Mouse (Mus musculus) mature B cell (primary cell): Measurements from ENCODE around the gene Wdr95.

ENCODE experiments used
- in situ Hi-C: fragments of 300-500 bp; cut with MboI; formaldehyde crosslinking; loops from 2 replicates; pipeline ENCODE4 v1.14.3; 2019

Gene Wdr95

DNA sequence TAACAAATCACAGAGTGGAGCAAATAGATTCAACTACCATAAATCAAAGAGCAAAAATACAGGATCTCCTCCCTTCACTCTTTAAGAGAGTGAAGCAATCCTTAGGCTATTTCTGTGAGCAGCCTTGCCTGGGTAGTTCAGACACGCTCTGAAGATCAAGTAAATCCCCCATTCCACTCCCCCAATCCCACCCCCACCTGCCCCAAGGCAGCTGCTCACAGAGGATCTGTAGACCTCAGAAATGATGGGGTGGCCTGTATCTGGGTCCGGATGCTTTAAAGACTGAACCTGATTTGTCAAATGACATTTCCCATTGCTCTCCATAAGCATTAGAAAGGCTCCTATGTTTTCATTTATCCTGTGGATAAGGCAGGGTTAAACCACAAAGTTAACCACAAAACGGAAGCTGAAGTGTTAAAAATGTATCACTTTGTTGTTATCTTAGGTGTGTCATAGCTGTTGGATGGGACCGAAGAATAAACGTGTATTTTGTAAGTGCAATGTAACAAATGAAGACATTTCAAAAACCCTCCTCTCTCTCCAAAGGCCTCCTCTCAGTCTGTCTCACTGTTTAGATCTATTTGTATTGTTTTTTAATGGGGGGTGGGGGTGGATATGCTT, 54.3 kb downstream of the Wdr95 start:
- in situ Hi-C loops: no loop called here

DNA sequence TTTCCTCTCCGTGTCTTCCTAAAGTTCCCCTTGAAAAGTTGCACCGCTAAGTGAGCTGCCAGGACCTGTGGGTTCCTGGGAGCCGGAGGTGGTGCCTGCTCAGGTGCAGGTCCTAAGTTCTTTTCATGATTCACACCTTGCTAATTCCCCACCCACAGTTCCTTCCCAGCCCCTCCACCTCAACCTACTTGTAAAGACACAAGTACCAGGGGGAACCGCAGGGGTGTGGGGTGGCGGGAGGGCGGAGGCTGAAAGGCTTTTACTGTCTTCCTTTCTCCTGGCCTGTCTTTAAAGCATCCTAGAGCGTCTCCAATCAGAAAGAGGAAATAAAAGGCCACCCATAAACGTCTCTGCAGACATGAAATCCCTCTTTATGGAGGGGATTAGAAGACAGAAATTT, 55.0 kb downstream of the Wdr95 start:
- in situ Hi-C loops: no loop called here

DNA sequence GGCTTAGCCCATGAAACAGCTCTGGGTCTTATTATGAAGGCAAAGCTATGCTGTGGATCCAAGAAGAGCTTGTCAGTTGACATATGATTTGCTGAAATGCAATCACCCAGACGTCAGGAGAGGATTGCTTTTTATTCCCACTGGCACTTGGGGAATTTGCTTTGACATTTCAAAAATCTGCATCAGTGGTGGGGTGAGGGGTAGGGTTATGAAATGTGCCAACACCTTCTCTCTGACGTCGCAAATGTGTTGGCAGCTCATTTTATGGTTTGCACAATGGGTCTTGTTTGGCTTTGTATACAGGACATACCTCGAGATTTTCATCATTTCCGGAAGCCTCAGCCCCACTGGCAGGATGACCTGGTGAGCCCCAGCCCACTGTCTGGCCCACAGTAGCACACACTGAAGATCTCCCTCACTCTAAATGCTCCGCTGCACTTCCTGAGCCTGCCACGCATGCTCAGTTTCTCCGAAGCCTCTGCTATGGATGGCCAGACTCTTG, 55.7 kb downstream of the Wdr95 start:
- in situ Hi-C loops: no loop called here

DNA sequence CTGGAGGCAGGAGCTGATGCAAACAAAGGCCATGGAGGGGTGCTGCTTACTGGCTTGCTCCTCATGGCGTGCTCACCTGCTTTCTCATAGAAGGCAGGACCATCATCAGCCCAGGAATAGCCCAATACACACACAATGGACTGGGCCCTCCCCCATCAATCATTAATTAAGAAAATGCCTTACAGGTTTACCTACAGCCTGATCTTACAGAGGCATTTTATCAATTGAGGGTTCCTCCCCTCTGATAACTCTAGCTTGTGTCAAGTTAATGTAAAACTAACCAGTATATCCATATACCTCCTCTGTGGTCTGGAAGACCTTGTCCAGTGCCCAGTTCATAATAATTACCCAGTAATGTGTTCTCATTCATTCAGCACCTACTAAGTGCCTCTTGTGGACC, 56.8 kb downstream of the Wdr95 start:
- in situ Hi-C loops: no loop called here

DNA sequence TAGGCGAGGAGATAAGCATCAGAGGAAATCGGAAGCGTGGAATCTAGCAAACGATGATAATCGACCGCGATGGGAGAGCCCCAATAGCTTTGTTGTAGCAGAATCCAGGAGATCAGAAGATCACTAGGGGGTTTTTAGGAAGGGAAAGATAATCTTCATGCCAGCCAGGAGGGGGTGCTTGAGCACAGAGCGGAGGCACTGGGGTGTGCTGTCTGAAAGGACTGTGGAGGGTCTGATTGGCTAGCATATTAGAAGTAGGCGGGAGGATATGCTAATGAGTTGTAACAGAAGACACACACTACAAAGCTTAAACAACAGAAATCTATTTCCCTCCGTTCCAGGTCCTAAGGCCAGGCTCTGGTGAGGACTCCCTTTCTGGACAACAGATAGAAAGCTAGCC, 57.4 kb downstream of the Wdr95 start:
- in situ Hi-C loops: no loop called here

DNA sequence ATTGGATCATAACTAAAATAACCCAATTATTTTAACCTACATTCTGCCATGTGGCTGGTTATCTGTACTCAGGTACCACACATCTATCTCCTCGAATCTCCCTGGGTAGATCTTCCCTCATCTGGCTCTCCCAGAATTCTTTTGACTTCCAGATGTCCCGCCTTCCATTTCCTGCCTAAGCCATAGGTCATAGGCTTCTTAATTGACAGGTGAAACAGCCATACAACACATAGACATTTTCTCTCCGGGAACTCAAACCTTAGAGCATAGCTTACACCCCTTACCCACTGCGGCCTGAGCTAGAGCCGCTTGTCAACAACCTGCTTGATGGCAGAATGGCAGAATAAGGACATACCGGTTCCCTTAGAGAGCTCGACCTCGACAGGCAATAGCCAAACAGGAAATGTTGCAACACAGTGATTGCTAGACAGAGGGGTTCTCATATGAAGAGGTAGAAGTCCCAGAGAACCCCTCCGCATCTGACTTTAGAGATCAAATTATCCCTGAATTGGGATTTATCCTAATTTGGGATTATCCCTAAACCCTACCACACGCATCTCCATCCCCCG, 58.9 kb downstream of the Wdr95 start:
- in situ Hi-C loops: no loop called here

DNA sequence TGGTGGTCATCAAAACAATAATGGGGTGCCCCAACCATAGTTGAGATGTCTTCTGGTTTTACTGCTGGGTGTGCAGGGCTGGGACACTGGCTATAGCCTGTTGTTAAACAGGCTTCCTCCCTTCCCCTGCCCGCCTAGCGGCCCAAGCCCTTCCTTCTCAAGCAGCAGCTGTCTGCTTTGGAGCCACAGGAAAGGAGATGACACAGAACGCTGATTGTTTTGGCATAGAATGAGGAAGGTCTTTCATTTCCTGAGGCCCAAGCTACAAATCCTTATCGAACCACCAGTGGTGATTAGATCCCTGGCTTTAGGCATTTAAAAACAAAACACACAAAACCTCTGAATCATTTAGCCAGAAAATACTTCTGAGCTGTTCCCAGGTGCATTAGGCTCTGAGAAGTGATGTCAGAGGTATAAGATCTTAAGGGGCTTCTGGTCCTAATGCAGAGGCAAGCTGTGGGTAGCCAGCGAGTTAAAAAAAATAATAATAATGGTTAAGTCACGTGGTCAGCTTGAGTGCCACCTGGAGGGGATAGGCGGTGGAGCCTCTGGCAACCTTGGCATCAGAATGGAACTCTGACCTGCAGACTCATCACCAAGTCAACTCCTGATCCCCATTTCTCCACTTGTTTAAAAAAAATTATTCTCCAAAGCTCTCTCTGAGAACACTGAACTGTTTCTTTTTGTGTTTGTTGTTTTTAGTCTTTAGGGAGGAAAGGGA, 60.5 kb downstream of the Wdr95 start:
- in situ Hi-C loops: no loop called here

DNA sequence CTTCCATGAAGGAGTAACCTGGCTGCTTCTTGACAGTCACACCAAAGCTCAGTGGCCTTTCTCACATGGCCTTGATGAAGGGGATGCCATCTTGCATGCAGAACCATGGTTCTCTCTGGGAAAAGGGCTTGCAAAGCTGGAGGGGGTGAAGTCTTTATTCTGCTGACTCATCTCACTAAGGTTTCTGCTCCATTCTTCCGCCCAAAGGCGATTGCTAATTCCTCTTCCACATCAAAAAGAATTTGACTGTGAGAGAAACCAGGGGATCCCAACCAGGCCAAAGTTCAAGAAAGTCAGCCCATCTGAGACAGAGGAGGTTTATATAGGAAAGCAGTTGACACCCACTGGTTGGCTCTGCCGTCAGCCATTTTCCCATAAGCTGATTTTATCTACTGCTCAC, 61.5 kb downstream of the Wdr95 start:
- in situ Hi-C loops: no loop called here

DNA sequence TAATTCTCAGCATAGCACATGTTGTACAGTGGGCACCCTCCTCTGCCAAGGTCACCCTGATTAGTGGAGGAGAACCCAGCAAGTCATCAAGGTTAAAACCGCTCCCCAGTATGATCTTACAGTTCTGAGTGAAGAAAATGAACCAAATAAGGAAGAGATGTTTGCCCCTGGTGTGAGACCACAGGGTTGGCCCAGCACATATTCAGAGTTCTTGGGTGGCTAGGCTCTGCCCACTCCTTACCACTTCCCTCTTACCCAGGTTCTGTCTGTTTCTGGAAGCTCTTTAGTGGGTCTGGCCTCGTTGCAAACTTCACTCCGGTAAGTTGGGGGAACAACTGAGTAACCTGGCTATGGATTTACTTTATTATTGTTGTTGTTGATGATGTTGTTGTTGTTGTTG, 65.7 kb downstream of the Wdr95 start:
- in situ Hi-C loops: no loop called here

DNA sequence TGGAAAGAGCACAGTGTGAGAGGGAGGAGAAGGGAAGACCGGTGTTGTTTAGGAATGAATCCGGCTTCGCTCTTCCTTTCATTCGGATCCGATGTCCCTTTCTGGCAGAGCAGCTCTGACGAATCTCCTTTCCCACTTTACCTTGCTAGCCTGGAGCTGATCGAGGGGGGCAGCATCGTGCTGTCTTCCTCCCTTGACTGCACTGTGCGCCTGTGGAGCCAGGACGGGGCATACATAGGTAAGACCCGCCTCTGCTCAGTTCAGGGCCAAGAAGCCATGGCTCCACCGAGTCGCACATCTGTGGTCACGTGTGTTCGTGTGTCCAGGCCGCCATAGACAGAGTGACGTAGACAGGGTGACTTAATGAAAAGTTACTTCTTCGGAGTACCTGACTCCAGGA, 68.9 kb downstream of the Wdr95 start:
- in situ Hi-C loops: no loop called here

DNA sequence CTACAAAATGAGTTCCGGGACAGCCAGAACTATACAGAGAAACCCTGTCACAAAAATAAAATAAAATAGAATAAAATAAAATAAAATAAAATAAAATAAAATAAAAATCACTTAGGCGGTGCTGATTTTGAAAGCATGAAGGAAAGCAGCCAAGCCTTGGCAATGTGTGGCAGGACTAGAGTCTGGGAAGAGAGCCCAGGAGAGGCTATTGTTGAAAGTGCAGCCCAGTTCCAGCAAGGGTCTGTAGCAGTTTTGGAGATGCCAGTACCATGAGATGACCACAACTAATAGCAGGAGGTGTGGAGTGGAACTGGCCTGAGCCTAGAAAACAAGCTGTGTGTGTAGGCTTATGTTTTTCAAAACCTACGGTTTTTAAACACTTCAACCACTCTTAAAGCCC, 73.5 kb downstream of the Wdr95 start:
- in situ Hi-C loops: no loop called here

DNA sequence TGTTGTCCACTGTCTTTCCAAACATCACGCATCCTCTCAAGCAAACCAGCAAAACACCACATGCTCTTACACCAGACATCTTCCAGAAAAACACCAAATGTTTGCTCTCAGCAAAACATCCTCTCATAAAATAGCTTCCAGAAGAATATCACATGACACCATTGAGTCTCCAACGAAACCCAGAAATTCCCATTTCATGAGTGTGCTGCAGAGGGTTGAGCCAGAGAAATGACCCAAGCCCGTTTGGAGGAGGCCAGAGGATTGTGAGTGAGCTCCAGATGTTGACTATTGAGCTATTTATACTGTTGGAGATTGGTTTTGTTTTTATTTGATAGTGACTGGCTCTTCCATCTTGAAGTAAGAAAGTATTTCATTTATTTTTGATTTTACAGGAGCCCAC, 74.8 kb downstream of the Wdr95 start:
- in situ Hi-C loops: no loop called here

DNA sequence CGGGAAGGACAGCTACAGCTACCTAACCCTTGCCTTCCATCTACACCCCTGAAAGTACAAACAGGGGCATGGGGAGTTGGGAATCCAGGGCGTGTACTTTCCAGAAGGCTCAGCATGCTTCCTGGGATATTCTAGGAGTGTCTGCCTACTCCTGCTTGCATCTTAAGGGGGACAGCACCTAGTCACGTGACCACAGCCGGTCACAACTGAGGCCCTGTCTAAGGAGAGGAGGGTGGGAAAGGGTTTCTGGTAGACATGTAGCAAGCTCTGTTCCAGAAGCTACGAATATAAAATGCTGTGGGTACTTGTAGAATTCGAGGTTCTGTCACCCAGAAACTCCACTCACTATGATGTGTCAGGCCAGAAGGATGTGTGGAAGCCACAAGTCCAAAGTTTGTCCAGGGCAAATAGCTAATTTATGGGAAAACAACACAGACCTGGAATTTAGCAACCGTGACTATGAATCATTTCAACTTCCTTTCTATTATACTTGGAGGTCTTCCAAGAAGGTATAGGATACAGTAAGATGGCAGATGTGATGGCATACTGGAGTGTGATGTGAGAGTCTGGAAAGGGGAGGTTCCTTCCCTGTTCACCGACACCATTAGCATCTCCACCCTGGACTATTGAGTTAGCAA, 78.7 kb downstream of the Wdr95 start:
- in situ Hi-C loops: no loop called here

DNA sequence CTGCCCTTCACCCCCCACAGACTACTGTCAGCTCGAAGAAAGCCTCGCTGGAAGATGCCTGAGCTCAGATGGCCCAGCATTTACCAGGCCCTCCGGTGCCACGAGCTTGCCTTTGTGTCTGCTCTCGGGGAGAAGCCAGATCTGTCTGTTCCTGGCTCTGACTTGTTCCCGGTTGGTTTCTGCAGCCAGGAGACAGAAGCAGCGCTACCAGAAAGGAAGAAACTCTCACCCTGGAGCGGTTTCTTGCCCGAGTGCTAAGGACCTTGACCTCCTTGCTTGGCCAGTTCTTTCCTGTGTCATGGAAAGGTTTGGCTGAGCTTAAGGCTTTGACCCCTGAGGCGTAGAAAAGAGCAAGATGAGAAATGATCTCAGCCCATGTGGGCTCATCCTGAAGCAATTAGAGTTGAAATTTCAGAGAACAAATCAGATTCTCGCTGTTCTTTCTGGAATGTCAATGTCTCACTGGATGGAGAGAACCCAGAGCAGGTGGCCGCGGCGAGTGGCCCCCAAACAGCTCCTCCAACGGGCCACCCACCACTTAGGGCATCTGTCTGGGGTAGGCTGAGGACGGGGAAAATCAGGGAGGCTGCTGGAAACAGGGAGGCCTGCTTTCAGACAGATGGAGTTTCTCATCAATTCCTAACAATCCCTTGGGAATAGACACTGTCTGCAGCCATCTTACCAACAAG, 83.1 kb downstream of the Wdr95 start:
- in situ Hi-C loops: no loop called here

DNA sequence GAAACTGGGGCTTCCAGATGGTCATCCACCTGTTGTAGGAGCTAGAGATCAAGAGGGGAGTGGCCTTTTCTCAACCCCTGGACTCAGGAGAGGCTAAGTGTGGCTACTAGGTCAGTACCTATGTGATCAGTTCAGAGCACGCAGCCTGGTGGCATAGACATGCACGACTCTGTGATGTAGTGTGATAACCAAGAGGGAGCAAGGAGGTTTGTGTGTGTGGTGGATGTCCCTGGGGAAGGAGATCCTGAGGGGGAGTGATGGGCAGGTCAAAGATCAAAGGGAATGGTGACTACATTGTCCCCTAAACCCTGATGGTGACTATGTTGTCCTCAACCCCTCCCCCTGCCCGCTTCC, 83.7 kb downstream of the Wdr95 start:
- in situ Hi-C loops: no loop called here

DNA sequence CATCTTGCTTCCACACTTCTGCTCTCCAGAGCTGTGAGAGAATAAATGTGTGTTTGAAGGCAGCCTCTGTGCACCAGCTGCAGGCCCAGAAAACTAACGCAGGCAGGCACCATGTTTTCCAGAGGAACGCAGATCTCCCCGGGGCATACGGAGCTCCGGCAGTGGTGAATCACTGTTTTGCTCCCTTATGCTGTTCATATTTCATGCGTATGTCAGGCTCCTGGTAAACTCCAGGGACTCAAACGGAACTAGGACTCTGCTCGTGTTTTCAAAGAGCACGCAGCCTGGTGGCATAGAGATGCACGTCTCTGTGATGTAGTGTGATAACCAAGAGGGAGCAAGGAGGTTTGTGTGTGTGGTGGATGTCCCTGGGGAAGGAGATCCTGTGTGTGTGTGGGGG, 84.3 kb downstream of the Wdr95 start:
- in situ Hi-C loops: no loop called here

DNA sequence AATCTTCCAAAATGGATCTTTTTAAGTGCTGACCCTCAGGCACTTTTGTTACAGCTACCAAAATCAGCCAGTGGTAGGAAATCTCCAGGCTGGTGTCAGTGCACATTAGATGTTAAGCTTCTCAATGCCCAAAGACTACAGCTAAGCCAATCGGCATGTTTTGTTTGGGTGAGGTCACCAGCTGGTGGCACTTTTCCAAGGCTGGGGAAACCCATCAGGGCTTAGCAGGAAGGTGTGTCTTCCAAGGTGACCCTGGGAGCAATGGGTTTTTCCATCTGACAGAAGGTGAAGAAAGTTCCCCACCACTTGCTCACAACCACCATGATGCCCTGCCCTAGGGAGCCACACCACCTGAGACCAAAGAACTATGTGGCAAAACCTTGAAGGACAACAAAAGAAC, 87.7 kb downstream of the Wdr95 start:
- in situ Hi-C loops: no loop called here

DNA sequence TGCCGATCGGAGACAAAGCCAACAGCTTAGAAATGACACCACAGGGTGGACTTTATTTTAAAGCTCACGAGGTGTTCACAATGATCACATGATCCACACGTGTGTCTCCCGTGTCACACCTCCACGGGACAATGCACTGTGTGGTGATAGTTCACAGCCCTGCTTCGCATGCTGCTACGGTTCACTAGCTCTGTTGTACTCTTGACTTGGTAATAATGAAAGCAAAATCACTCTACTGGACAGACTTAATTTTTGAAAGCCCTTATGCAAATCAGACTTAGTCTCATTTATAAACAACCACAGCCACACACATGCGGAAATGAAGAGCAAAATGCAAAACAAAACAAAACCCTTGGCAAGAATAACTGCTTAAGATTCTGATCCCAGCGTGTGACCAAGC, 88.3 kb downstream of the Wdr95 start:
- in situ Hi-C loops: no loop called here

DNA sequence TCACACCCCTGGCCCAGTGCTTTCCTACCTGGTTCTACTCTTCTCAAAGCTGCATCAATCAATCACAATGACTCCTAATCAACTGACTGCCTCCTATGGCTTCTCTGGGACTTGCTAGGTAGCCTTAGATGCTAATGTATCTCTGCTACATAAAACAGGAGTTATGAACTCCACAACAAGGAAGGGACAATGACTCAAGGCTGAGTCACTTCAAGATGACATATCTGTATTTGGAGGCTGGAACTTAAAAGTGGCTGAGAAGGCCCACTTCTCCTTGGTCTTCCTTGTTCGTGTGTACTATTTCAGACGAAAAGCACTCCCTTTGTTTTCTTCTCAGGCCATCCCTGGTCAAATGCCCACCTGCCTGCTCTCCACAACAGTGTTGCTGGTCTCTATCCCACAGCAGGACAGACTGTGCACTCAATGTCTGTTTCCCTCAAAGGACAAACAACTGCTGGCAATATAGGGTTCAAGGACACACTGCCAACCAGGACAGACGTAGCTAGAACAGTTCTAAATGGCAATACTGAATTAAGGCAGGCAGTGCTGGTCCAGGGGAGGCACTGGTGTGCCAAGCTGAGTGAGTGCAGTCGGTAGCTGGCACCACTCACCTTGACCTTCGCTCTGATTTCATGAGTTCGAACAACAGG, 89.4 kb downstream of the Wdr95 start:
- in situ Hi-C loops: no loop called here

DNA sequence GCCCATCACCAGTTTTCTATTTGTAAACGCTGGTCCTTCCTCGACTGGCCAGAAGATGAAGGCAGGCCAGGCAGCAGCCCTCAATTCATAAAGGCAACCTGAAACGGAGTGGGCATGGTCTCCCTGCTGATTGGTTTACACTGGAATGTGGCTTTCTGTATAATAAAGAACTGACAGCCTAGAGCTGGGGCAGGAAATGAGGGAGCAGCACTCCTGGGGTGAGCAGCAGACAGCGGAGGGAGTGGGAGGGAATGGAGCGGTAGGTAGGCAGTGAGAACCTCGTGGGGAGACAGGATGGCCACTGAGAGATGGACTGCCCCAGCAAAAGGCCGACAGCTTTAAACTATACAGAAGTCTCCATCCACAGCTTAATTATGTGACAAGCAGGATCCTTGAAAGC, 93.7 kb downstream of the Wdr95 start:
- in situ Hi-C loops: no loop called here

DNA sequence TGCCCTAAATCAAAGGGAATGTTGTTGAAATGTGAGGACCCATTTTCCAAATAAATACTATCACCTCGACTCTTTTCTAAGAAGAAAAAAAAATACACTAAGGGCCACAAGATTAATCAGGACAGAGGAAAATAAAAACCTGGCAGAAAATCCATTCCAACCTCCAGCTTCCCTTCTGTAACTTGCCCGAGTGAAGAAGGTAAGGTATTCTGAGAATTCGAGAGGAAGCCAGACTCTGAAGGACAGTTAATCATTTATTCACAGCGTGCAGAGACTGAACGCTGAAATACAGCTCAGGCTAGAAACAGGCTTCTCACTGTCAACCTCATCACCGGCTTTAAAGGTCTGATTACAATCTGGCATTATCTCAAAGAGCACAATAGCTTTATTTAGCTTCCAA, 94.2 kb downstream of the Wdr95 start:
- in situ Hi-C loops: no loop called here
